Mouse (Mus musculus): ENCODE measurements at regions not wholly inside any gene's neighbourhood (a gene's known extent, or its start where the extent isn't known, plus 50 kb on each side); places are given as distances from the start of the nearest gene placed in this dataset.

GRCm38 (mm10) chr14:24973591-24973990 lies 485.4 kb upstream of the Zmiz1 start:
- Histone ChIP-seq H3K4me1 (ENCODE audit: control insufficient read depth, insufficient read depth, insufficient read length, low read length) (no peaks in the 10 kb centered on the region), H3K4me3 (ENCODE audit: low read depth, low read length) (no peak overlapping the region), H3K27me3 (ENCODE audit: control insufficient read depth, insufficient read depth, low read length) (no peaks in the 10 kb centered on the region), H3K27ac (ENCODE audit: insufficient read depth, low read depth, low read length) (no peak overlapping the region), H3K36me3 (ENCODE audit: control insufficient read depth, insufficient read depth, low read length) (no peaks in the 10 kb centered on the region)
- TF ChIP-seq POLR2A (IDR thresholded peaks at IDR 0.05; ENCODE audit: low read depth, low read length), result no peak
- TF ChIP-seq CTCF (IDR thresholded peaks at IDR 0.05; ENCODE audit: extremely low read depth, insufficient read length, insufficient replicate concordance, low read depth, low read length), result no peak
- WGBS, result 37% methylated on average over 4 of the region's 4 CpGs

GRCm38 (mm10) chr14:24982489-24982888 lies 476.5 kb upstream of the Zmiz1 start:
- Histone ChIP-seq H3K4me1 (ENCODE audit: control insufficient read depth, insufficient read depth, insufficient read length, low read length) (no peaks in the 10 kb centered on the region), H3K27me3 (ENCODE audit: control insufficient read depth, insufficient read depth, low read length) (no peaks in the 10 kb centered on the region), H3K36me3 (ENCODE audit: control insufficient read depth, insufficient read depth, low read length) (no peaks in the 10 kb centered on the region), H3K27ac (ENCODE audit: insufficient read depth, low read depth, low read length) (no peak overlapping the region), H3K4me3 (ENCODE audit: low read depth, low read length) (no peak overlapping the region)
- TF ChIP-seq CTCF (IDR thresholded peaks at IDR 0.05; ENCODE audit: extremely low read depth, insufficient read length, insufficient replicate concordance, low read depth, low read length) (no peak), POLR2A (IDR thresholded peaks at IDR 0.05; ENCODE audit: low read depth, low read length) (no peak)
- 85% methylated on average over 8 of the region's 8 CpGs for WGBS

- Histone ChIP-seq H3K36me3 (ENCODE audit: control insufficient read depth, insufficient read depth, low read length) (no peaks in the 10 kb centered on the region), H3K27me3 (ENCODE audit: control insufficient read depth, insufficient read depth, low read length) (no peaks in the 10 kb centered on the region), H3K27ac (ENCODE audit: insufficient read depth, low read depth, low read length) (no peak overlapping the region), H3K4me1 (ENCODE audit: control insufficient read depth, insufficient read depth, insufficient read length, low read length) (no peaks in the 10 kb centered on the region), H3K4me3 (ENCODE audit: low read depth, low read length) (no peak overlapping the region)
- TF ChIP-seq POLR2A (IDR thresholded peaks at IDR 0.05; ENCODE audit: low read depth, low read length) (no peak), CTCF (IDR thresholded peaks at IDR 0.05; ENCODE audit: extremely low read depth, insufficient read length, insufficient replicate concordance, low read depth, low read length) (peak; percentile 37; the same call in 1 of the 2 replicates)
These were observed 475.7 kb upstream of the Zmiz1 start for GRCm38 (mm10) chr14:24983279-24983678.

GRCm38 (mm10) chr14:24985806-24986359 lies 473.1 kb upstream of the Zmiz1 start:
- no peak overlapping the region for H3K27ac ChIP-seq (ENCODE audit: insufficient read depth, low read depth, low read length)
- TF ChIP-seq CTCF (IDR thresholded peaks at IDR 0.05; ENCODE audit: extremely low read depth, insufficient read length, insufficient replicate concordance, low read depth, low read length), result no peak
- TF ChIP-seq POLR2A (IDR thresholded peaks at IDR 0.05; ENCODE audit: low read depth, low read length), result no peak
- H3K27me3 ChIP-seq (ENCODE audit: control insufficient read depth, insufficient read depth, low read length), result no peaks in the 10 kb centered on the region
- 83% methylated on average over 6 of the region's 6 CpGs for WGBS
- H3K4me1 ChIP-seq (ENCODE audit: control insufficient read depth, insufficient read depth, insufficient read length, low read length), result no peaks in the 10 kb centered on the region
- H3K36me3 ChIP-seq (ENCODE audit: control insufficient read depth, insufficient read depth, low read length), result no peaks in the 10 kb centered on the region
- H3K4me3 ChIP-seq (ENCODE audit: low read depth, low read length), result no peak overlapping the region

GRCm38 (mm10) chr14:24986404-24986803 lies 472.6 kb upstream of the Zmiz1 start:
- Histone ChIP-seq H3K27me3 (ENCODE audit: control insufficient read depth, insufficient read depth, low read length) (no peaks in the 10 kb centered on the region), H3K4me1 (ENCODE audit: control insufficient read depth, insufficient read depth, insufficient read length, low read length) (no peaks in the 10 kb centered on the region), H3K4me3 (ENCODE audit: low read depth, low read length) (no peak overlapping the region), H3K27ac (ENCODE audit: insufficient read depth, low read depth, low read length) (no peak overlapping the region), H3K36me3 (ENCODE audit: control insufficient read depth, insufficient read depth, low read length) (no peaks in the 10 kb centered on the region)
- 83% methylated on average over 4 of the region's 4 CpGs for WGBS
- TF ChIP-seq POLR2A (IDR thresholded peaks at IDR 0.05; ENCODE audit: low read depth, low read length) (no peak), CTCF (IDR thresholded peaks at IDR 0.05; ENCODE audit: extremely low read depth, insufficient read length, insufficient replicate concordance, low read depth, low read length) (no peak)

GRCm38 (mm10) chr14:24993751-24994658 lies 465.0 kb upstream of the Zmiz1 start:
- Histone ChIP-seq H3K27me3 (ENCODE audit: control insufficient read depth, insufficient read depth, low read length) (no peaks in the 10 kb centered on the region), H3K36me3 (ENCODE audit: control insufficient read depth, insufficient read depth, low read length) (no peaks in the 10 kb centered on the region), H3K27ac (ENCODE audit: insufficient read depth, low read depth, low read length) (no peak overlapping the region), H3K4me1 (ENCODE audit: control insufficient read depth, insufficient read depth, insufficient read length, low read length) (peaks cover 13% of the 10 kb centered on the region), H3K4me3 (ENCODE audit: low read depth, low read length) (no peak overlapping the region)
- no peak for TF ChIP-seq POLR2A (IDR thresholded peaks at IDR 0.05; ENCODE audit: low read depth, low read length)
- TF ChIP-seq CTCF (IDR thresholded peaks at IDR 0.05; ENCODE audit: extremely low read depth, insufficient read length, insufficient replicate concordance, low read depth, low read length), result no peak
- WGBS, result 65% methylated on average over 21 of the region's 21 CpGs

GRCm38 (mm10) chr14:24995226-24995625 lies 463.8 kb upstream of the Zmiz1 start:
- Histone ChIP-seq H3K4me3 (ENCODE audit: low read depth, low read length) (no peak overlapping the region), H3K27ac (ENCODE audit: insufficient read depth, low read depth, low read length) (no peak overlapping the region), H3K27me3 (ENCODE audit: control insufficient read depth, insufficient read depth, low read length) (no peaks in the 10 kb centered on the region), H3K36me3 (ENCODE audit: control insufficient read depth, insufficient read depth, low read length) (no peaks in the 10 kb centered on the region), H3K4me1 (ENCODE audit: control insufficient read depth, insufficient read depth, insufficient read length, low read length) (peaks cover 16% of the 10 kb centered on the region)
- 90% methylated on average over 7 of the region's 7 CpGs for WGBS
- TF ChIP-seq POLR2A (IDR thresholded peaks at IDR 0.05; ENCODE audit: low read depth, low read length) (no peak), CTCF (IDR thresholded peaks at IDR 0.05; ENCODE audit: extremely low read depth, insufficient read length, insufficient replicate concordance, low read depth, low read length) (no peak)

All from small intestine, adult 2 months (tissue).